Mouse (Mus musculus): ENCODE data around the gene Lmx1b.
A peak's percentile ranks its signal among the peaks of the same experiment; 100 is the strongest.

The Lmx1b gene

GRCm38 (mm10) chr2:33643721-33644713 lies 3.7 kb upstream of the Lmx1b start:
- DNase-seq = no peak

- peak; percentile 76 for DNase-seq
These were observed 2.5 kb upstream of the Lmx1b start for GRCm38 (mm10) chr2:33642650-33643458.

GRCm38 (mm10) chr2:33641859-33642571 lies 1.7 kb upstream of the Lmx1b start:
- DNase-seq = no peak

GRCm38 (mm10) chr2:33640978-33641858 lies 907 bp upstream of the Lmx1b start:
- peak; percentile 37 for DNase-seq

- DNase-seq = peak; percentile 50
These were observed 775 bp downstream of the Lmx1b start for GRCm38 (mm10) chr2:33639301-33640170.

- no peak for DNase-seq
These were observed 2.1 kb downstream of the Lmx1b start for GRCm38 (mm10) chr2:33638141-33638733.

GRCm38 (mm10) chr2:33637288-33637687 lies 3.0 kb downstream of the Lmx1b start:
- no peak for DNase-seq

- no peak for DNase-seq
These were observed 3.6 kb downstream of the Lmx1b start for GRCm38 (mm10) chr2:33636628-33637188.

- no peak for DNase-seq
These were observed 4.2 kb downstream of the Lmx1b start for GRCm38 (mm10) chr2:33636117-33636521.

GRCm38 (mm10) chr2:33635323-33636116 lies 4.8 kb downstream of the Lmx1b start:
- DNase-seq = no peak

- DNase-seq = no peak
These were observed 5.7 kb downstream of the Lmx1b start for GRCm38 (mm10) chr2:33634481-33635090.

- no peak for DNase-seq
These were observed 6.4 kb downstream of the Lmx1b start for GRCm38 (mm10) chr2:33633955-33634354.

GRCm38 (mm10) chr2:33633237-33633636 lies 7.1 kb downstream of the Lmx1b start:
- DNase-seq = no peak

GRCm38 (mm10) chr2:33632551-33633059 lies 7.7 kb downstream of the Lmx1b start:
- no peak for DNase-seq

- no peak for DNase-seq
These were observed 8.5 kb downstream of the Lmx1b start for GRCm38 (mm10) chr2:33631708-33632343.

GRCm38 (mm10) chr2:33631022-33631707 lies 9.1 kb downstream of the Lmx1b start:
- DNase-seq = no peak
